Mouse (Mus musculus) c-Kit-positive CD71-positive TER-119-negative erythroid progenitor cells, embryonic 14.5 days (primary cell): Measurements from ENCODE around the gene Naaladl1.
"Not testable (repeated sequence)": the region's sequence is repeated elsewhere in the genome, so short reads cannot be mapped to it uniquely, and the experiment has no call there.

ENCODE experiments used
- DNase-seq: peaks from one replicate; pipeline ENCODE4 v3.0.0-alpha.2; 2013; ENCODE audit warnings: low read depth

Naaladl1 gene

DNA sequence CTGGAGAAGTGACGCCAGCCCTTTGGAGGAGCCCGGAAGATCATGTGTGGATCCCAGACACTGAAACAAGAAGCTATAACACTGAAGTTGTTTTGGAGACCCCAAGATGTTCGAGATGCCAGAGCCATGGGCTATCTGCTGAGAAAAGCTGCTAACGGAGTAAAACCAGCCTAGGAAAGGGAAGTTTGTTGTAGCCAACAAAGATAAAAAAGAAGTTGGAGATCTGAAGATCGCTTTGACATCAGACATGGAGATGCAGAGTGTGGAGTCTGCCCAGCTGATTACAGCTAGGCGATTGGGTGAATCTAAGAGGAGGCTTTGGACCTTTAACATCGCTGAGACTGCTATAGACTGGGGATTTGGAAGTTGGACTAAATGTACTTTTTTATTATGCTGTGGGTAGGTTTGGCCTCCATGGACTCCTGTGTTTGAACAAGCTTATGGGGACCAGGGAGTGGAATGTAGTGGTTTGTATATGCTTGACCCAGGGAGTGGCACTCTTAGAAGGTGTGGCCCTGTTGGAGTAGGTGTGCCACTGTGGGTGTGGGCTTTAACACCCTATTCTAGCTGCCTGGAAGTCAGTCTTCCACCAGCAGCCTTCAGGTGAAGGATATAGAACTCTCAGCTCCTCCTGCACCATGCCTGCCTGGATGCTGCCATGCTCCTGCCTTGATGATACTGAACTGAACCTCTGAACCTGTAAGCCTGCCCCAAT, 25.0 kb downstream of the Naaladl1 start:
- DNase-seq, result not testable (repeated sequence)

DNA sequence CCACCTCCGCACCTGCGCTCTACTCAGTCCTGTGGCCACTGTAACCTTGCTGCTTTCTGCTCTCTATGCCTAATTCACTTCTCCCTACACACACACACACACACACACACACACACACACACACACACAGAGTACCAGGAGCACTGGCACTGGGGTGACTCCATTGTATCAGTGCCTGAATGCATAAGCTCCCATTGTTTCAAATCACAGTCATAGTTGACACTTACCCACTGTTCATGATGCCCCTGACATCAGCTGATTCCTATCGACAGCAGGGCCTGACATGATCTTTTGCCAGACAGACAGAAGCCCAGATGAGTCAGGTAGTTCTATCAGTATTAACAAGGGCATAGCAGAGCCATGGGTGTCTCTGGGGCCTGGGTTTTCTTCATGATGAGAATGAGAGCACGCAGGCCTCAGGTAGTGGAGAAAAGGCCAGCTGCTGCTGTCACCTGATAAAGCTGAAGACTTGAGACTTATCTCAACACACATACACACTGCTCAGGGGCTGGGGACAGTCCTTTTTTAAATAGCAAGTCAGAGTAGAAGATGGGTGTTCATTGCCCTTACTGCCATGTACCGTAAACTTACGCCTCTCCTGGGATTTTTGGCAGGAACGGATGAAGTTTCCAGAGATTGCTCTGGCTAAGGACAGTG, 26.7 kb downstream of the Naaladl1 start:
- DNase-seq, result peak; percentile 70

DNA sequence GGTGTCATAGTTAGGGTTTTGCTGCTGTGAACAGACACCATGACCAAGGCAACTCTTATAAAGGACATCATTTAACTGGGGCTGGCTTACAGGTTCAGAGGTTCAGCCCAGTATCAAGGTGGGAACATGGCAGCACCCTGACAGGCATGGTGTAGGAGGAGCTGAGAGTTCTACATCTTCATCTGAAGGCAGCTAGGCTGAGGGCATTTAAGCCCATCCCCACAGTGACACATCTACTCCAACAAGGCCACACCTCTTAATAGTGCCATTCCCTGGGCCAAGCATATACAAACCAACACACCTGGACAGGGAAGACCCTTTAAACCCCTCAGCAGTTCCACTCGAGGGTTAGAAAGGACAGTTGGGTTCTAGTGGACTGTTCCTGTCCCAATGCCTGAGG, 27.6 kb downstream of the Naaladl1 start:
- DNase-seq, result not testable (repeated sequence)

DNA sequence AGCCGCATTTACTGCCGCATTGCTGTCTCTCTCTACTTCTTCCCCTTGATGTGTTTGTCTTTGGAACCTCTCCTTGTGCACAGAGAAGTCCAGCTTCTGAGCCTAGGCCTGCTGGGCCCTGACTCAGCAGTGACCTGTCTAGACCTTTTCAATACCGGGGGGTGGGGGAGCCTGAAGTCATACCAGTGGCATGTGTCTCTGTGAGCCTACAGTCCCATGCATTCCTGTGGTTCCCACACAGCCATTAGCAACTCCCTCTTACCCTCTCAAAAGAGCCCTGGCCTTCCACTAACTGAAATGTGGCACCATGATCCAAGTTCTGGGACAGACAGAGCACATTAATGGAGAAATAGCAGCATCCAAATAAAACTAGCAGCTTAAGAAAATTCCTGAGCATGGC, 30.8 kb downstream of the Naaladl1 start:
- DNase-seq, result no peak

DNA sequence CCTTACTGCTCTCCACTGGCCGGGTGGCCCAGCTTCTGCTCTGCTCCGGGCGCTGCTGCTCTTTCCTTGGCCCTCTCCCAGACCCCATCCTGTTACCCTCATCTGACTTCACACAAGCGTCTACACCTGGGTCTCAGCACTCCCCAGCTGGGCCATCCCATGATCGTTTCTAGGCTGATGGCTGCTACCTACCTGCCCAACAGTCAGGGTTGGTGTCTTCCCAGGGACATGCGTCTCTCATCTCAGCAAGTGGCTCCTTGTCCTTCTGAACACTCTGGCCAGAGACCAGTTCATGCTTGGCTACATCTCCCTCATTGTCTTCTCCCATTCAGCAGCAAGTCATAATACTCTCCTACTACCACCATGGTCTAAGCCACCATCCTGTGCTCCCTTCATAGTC, 34.1 kb downstream of the Naaladl1 start:
- no peak for DNase-seq

DNA sequence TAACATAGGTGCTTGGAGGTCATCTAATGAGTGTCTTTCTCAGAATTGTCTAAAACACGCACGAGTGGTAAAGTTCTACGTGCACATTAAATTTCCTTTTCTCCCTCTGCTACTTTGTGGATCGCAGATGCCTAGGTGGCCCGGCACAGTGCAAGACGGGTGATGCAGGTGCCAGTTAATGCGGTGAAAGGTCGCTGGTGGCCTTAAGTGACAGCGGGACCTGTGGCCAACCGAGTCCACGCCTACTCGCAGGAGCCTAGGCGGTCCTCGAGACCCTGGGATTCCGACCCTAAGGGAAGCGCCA, 34.7 kb downstream of the Naaladl1 start:
- DNase-seq, result no peak

DNA sequence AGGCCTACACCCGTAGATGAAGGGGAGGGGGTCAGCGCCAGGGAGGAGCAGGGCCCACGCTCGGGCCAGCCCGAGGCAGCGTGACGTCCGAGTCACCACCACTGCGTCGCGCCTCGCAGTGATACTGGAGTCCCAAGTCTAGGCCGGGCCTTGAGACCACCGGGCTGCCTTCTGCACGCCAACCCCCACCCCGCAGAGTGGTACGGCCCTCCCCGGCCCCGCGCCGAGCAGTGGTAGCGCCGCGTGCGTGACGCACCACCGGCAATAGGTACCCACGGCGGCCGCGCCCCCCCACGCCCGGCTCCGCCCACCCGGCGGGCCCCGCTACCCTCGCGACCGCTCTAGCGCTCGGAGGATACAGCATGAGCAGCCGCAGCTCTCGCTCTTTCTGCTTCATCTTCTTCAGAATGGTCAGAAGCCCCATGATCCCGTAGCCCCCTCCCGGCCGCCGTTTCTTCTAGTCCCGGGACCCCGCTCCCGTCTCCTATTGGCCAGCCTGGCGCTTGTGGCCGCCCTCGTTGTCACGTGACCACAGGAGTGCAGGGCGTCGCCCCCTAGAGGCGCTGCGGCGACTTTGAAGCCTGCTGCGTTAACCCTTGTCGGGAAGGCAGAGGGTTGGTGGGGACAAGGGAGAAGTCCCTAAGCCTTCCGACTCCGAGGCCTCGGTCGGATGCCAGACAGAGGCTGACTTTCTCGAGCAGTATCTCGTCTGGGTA, 35.3 kb downstream of the Naaladl1 start, which contains the start of gene Batf2:
Batf2 (plus strand) TSS at position 306 of the 716 bp plus-strand sequence.
- peak; percentile 88 for DNase-seq

DNA sequence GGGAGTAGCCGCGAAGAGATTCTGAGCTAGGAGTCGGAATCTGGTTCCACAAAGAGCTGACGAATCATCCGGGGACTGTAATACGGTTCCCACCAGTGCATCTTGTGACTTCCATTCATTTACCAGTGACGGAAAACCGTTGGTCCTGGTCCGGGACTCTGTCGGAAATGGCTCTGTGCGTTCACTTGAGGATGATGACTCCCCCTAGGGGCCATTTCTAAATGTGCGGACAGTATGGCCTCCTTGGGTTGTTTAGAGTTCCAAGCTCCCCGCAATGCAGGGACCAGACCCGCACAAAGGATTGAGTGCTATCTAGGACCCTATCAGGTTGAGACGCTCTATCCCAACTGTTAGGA, 35.8 kb downstream of the Naaladl1 start, which contains the start of gene Arl2:
Arl2 (minus strand) TSS at position 155 of the 356 bp plus-strand sequence.
- DNase-seq, result peak; percentile 92

DNA sequence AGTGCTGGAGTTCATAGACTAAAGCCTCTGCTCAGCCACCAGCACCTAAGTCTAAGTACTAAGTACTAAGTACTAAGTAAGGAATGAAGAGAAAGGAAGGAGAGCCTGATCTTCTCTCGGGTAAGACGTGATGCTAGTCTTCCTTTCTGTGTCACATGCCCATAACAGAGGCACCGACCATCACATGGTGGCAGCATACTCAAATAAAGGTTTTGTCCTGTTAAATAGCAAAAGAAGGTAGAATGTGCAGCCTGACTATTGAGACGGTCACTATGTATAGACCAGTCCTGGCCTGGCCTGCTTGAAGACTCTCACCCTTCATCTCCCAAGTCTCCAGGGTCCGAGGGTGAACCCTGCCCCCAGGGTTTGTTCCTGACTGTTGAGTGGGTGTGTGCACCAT, 39.3 kb downstream of the Naaladl1 start:
- no peak for DNase-seq

DNA sequence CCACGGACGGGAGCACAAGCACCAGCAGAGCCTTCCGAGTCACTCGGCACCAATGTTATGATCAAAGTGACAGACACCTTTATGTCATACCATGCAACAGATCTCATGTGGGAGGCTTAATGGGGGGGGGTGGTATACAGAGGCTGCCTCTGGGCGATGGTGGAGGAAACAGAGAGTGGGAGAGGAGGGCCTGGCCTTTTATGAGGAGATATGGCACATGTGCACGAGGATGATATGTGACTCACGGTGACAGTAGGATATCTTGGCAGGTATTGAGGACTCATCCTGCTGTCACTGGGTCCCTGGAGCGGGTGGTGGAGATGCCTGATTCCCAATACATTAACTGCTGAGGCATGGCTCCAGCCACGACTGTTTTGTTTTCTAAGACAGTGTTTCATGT, 49.6 kb downstream of the Naaladl1 start:
- DNase-seq, result no peak

DNA sequence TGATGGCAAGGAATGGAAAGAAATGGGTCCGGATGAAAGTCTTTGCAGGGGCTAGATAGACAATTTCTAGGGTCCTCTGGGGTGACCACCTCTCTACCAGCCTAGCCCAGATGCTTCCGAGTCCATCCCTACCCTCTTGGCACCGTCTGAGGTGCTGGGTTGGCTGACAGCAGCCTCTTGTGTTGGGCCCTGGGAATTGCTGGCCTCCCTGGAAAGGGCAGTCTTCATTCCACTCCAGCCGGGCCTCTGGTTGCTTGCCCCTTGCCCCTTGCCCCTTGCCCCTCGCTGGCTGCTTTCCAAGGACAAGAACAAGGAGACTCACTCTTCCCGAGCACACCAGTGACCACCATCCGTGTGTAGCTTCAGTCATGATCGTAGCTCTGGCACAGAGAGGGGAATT, 50.8 kb downstream of the Naaladl1 start:
- no peak for DNase-seq

DNA sequence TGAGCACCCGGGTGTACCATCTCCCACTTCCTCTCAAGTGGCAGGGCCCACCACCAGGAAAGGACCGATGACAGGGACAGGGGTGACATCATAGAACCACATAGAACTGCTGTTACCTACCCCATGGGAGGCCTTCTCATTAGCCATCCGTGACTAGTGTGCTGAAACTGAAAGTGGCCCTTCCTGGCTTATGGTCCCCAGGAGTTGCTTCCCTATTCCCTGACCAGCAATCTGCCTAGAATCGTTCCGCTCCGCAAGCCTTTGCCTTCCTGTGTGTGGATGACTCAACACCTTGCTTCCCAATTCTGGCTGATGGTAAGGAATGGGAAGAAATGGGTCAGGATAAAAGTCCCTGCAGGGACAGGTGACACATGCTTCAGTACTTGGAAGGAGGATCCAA, 51.6 kb downstream of the Naaladl1 start:
- no peak for DNase-seq

DNA sequence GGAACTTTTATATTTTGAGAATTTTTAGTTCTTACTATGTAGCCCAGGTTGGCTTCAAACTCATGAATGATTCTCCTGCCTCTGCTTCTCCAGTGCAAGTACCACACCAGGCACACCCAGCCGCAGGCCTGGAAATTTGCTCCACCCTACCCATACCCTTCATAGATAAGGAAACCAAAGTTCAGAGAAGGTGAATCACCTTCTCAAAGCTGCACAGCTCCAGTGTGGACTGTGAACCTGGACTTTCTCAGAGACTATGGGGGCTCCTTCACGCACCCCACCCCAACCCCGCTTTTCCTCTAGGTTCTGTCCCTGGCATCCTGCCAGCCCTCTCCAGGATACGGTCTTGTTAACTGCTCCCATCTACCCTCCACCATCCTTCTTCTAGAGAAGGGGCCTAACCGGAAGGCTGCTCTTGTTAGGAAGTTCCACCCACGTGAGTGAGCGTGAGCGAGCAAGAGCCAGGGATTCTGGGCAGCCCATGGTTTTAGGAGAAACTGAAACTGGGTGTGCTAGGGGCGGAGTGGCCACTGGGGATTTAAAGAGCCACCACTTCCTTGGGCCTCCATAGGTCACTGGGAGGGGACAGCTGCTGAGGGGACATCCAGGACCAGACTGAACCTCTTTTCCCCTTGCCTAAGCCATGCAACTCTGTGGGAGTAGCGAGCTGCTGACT, 58.4 kb downstream of the Naaladl1 start:
- no peak for DNase-seq
